Mouse (Mus musculus): ENCODE measurements at regions not wholly inside any gene's neighbourhood (a gene's known extent, or its start where the extent isn't known, plus 50 kb on each side); places are given as distances from the start of the nearest gene placed in this dataset.

- DNase-seq = no peak
These were observed 601.2 kb downstream of the Dok5 start for GRCm38 (mm10) chr2:171332826-171333225.

- no peak for DNase-seq
These were observed 599.9 kb downstream of the Dok5 start for GRCm38 (mm10) chr2:171331529-171331928.

GRCm38 (mm10) chr2:171326909-171327308 lies 595.3 kb downstream of the Dok5 start:
- DNase-seq = no peak

GRCm38 (mm10) chr2:171308486-171308885 lies 576.9 kb downstream of the Dok5 start:
- DNase-seq = no peak

- no peak for DNase-seq
These were observed 574.4 kb downstream of the Dok5 start for GRCm38 (mm10) chr2:171306000-171306399.

- no peak for DNase-seq
These were observed 566.9 kb downstream of the Dok5 start for GRCm38 (mm10) chr2:171298519-171298918.

- no peak for DNase-seq
These were observed 564.0 kb downstream of the Dok5 start for GRCm38 (mm10) chr2:171295603-171296002.

- no peak for DNase-seq
These were observed 561.0 kb downstream of the Dok5 start for GRCm38 (mm10) chr2:171292579-171292978.

- DNase-seq = no peak
These were observed 554.2 kb downstream of the Dok5 start for GRCm38 (mm10) chr2:171285719-171286394.

GRCm38 (mm10) chr2:171280132-171280531 lies 548.5 kb downstream of the Dok5 start:
- DNase-seq = no peak

- DNase-seq = no peak
These were observed 547.7 kb downstream of the Dok5 start for GRCm38 (mm10) chr2:171279319-171279718.

- DNase-seq = no peak
These were observed 521.6 kb downstream of the Dok5 start for GRCm38 (mm10) chr2:171253194-171253593.

GRCm38 (mm10) chr2:171245391-171245790 lies 513.8 kb downstream of the Dok5 start:
- DNase-seq = no peak

- DNase-seq = no peak
These were observed 510.7 kb downstream of the Dok5 start for GRCm38 (mm10) chr2:171242356-171242755.

GRCm38 (mm10) chr2:171237276-171237960 lies 505.8 kb downstream of the Dok5 start:
- no peak for DNase-seq

GRCm38 (mm10) chr2:171232812-171233211 lies 501.2 kb downstream of the Dok5 start:
- no peak for DNase-seq

- no peak for DNase-seq
These were observed 499.9 kb downstream of the Dok5 start for GRCm38 (mm10) chr2:171231288-171232050.

- no peak for DNase-seq
These were observed 498.9 kb downstream of the Dok5 start for GRCm38 (mm10) chr2:171230536-171230935.

GRCm38 (mm10) chr2:171228229-171228628 lies 496.6 kb downstream of the Dok5 start:
- DNase-seq = no peak

- DNase-seq = no peak
These were observed 482.2 kb downstream of the Dok5 start for GRCm38 (mm10) chr2:171213792-171214191.

GRCm38 (mm10) chr2:171196472-171196871 lies 464.9 kb downstream of the Dok5 start:
- DNase-seq = no peak

GRCm38 (mm10) chr2:171192181-171192580 lies 460.6 kb downstream of the Dok5 start:
- no peak for DNase-seq
